Mouse (Mus musculus): ENCODE measurements around the gene Zrsr1. TPM values are rescaled to one million over a fixed set of nuclear protein-coding genes. Genes with fewer than 3 reads are reported as not detected.

Zrsr1 gene
- polyA plus RNA-seq, 1 experiment from 2014 or later = 4.5 TPM

- no peak for TF ChIP-seq CTCF (IDR thresholded peaks at IDR 0.05)
- no peak for TF ChIP-seq EP300 (IDR thresholded peaks at IDR 0.05)
- Histone ChIP-seq H3K9ac (replicated peaks; ENCODE audit: low read depth) (no peak overlapping the region), H3K4me3 (ENCODE audit: low read depth, low read length) (no peak overlapping the region), H3K27ac (ENCODE audit: low read length) (no peak overlapping the region), H3K27me3 (replicated peaks; ENCODE audit: insufficient read depth, low read length) (no peaks in the 10 kb centered on the region), H3K36me3 (ENCODE audit: insufficient read depth, low read length) (no peaks in the 10 kb centered on the region), H3K4me2 (replicated peaks; ENCODE audit: low read depth, low read length) (no peak overlapping the region), H3K9me3 (ENCODE audit: low read length) (no peaks in the 10 kb centered on the region), H3K4me1 (ENCODE audit: insufficient read depth, low read depth, low read length) (no peaks in the 10 kb centered on the region)
- WGBS = 52% methylated on average over 1 of the region's 1 CpGs
- DNase-seq (ENCODE audit: low spot score) (no peak), ATAC-seq (no peak)
These were observed 41.3 kb downstream of the Zrsr1 start for GRCm38 (mm10) chr11:23013096-23013495.

GRCm38 (mm10) chr11:23013580-23014294 lies 41.9 kb downstream of the Zrsr1 start:
- Histone ChIP-seq H3K27ac (ENCODE audit: low read length) (no peak overlapping the region), H3K4me2 (replicated peaks; ENCODE audit: low read depth, low read length) (no peak overlapping the region), H3K9ac (replicated peaks; ENCODE audit: low read depth) (no peak overlapping the region), H3K36me3 (ENCODE audit: insufficient read depth, low read length) (no peaks in the 10 kb centered on the region), H3K27me3 (replicated peaks; ENCODE audit: insufficient read depth, low read length) (no peaks in the 10 kb centered on the region), H3K4me1 (ENCODE audit: insufficient read depth, low read depth, low read length) (no peaks in the 10 kb centered on the region), H3K9me3 (ENCODE audit: low read length) (no peaks in the 10 kb centered on the region), H3K4me3 (ENCODE audit: low read depth, low read length) (no peak overlapping the region)
- WGBS = 86% methylated on average over 4 of the region's 4 CpGs
- no peak for TF ChIP-seq EP300 (IDR thresholded peaks at IDR 0.05)
- peak; percentile 60 for TF ChIP-seq CTCF (IDR thresholded peaks at IDR 0.05)
- ATAC-seq = 0 out of 2 replicates have a peak, but pooled peaks have one; percentile 5
- DNase-seq (ENCODE audit: low spot score) = no peak

GRCm38 (mm10) chr11:23014996-23015395 lies 43.2 kb downstream of the Zrsr1 start:
- ATAC-seq (no peak), DNase-seq (ENCODE audit: low spot score) (no peak)
- Histone ChIP-seq H3K4me1 (ENCODE audit: insufficient read depth, low read depth, low read length) (no peaks in the 10 kb centered on the region), H3K4me2 (replicated peaks; ENCODE audit: low read depth, low read length) (no peak overlapping the region), H3K4me3 (ENCODE audit: low read depth, low read length) (no peak overlapping the region), H3K9me3 (ENCODE audit: low read length) (no peaks in the 10 kb centered on the region), H3K27ac (ENCODE audit: low read length) (no peak overlapping the region), H3K27me3 (replicated peaks; ENCODE audit: insufficient read depth, low read length) (no peaks in the 10 kb centered on the region), H3K9ac (replicated peaks; ENCODE audit: low read depth) (no peak overlapping the region), H3K36me3 (ENCODE audit: insufficient read depth, low read length) (no peaks in the 10 kb centered on the region)
- 73% methylated on average over 6 of the region's 6 CpGs for WGBS
- no peak for TF ChIP-seq CTCF (IDR thresholded peaks at IDR 0.05)
- TF ChIP-seq EP300 (IDR thresholded peaks at IDR 0.05) = no peak

- DNase-seq (ENCODE audit: low spot score) (no peak), ATAC-seq (no peak)
- Histone ChIP-seq H3K4me3 (ENCODE audit: low read depth, low read length) (no peak overlapping the region), H3K4me1 (ENCODE audit: insufficient read depth, low read depth, low read length) (no peaks in the 10 kb centered on the region), H3K36me3 (ENCODE audit: insufficient read depth, low read length) (no peaks in the 10 kb centered on the region), H3K9me3 (ENCODE audit: low read length) (no peaks in the 10 kb centered on the region), H3K27me3 (replicated peaks; ENCODE audit: insufficient read depth, low read length) (no peaks in the 10 kb centered on the region), H3K4me2 (replicated peaks; ENCODE audit: low read depth, low read length) (no peak overlapping the region), H3K9ac (replicated peaks; ENCODE audit: low read depth) (no peak overlapping the region), H3K27ac (ENCODE audit: low read length) (no peak overlapping the region)
- WGBS = 83% methylated on average over 4 of the region's 4 CpGs
- TF ChIP-seq EP300 (IDR thresholded peaks at IDR 0.05) (no peak), CTCF (IDR thresholded peaks at IDR 0.05) (no peak)
These were observed 46.1 kb downstream of the Zrsr1 start for GRCm38 (mm10) chr11:23017943-23018342.

- WGBS = 67% methylated on average over 24 of the region's 24 CpGs
- no peaks in the 10 kb centered on the region for H3K4me1 ChIP-seq (ENCODE audit: insufficient read depth, low read depth, low read length)
- H3K36me3 ChIP-seq (ENCODE audit: insufficient read depth, low read length) = no peaks in the 10 kb centered on the region
- no peaks in the 10 kb centered on the region for H3K27me3 ChIP-seq (replicated peaks; ENCODE audit: insufficient read depth, low read length)
- no peak for ATAC-seq
- H3K4me2 ChIP-seq (replicated peaks; ENCODE audit: low read depth, low read length) = no peak overlapping the region
- no peak for TF ChIP-seq EP300 (IDR thresholded peaks at IDR 0.05)
- TF ChIP-seq CTCF (IDR thresholded peaks at IDR 0.05) = no peak
- no peak overlapping the region for H3K4me3 ChIP-seq (ENCODE audit: low read depth, low read length)
- no peak overlapping the region for H3K9ac ChIP-seq (replicated peaks; ENCODE audit: low read depth)
- DNase-seq (ENCODE audit: low spot score) = no peak
- H3K27ac ChIP-seq (ENCODE audit: low read length) = no peak overlapping the region
- no peaks in the 10 kb centered on the region for H3K9me3 ChIP-seq (ENCODE audit: low read length)
These were observed 48.4 kb downstream of the Zrsr1 start for GRCm38 (mm10) chr11:23020116-23020770.

- H3K4me2 ChIP-seq (replicated peaks; ENCODE audit: low read depth, low read length) = no peak overlapping the region
- TF ChIP-seq CTCF (IDR thresholded peaks at IDR 0.05) = no peak
- TF ChIP-seq EP300 (IDR thresholded peaks at IDR 0.05) = no peak
- no peak for ATAC-seq
These were observed 49.0 kb downstream of the Zrsr1 start for GRCm38 (mm10) chr11:23020841-23021240.

More at GRCm38 (mm10) chr11:23020841-23021240, 49.0 kb downstream of the Zrsr1 start:
- WGBS = 92% methylated on average over 14 of the region's 14 CpGs
- Histone ChIP-seq H3K36me3 (ENCODE audit: insufficient read depth, low read length) (no peaks in the 10 kb centered on the region), H3K9me3 (ENCODE audit: low read length) (no peaks in the 10 kb centered on the region), H3K27ac (ENCODE audit: low read length) (no peak overlapping the region), H3K27me3 (replicated peaks; ENCODE audit: insufficient read depth, low read length) (no peaks in the 10 kb centered on the region), H3K9ac (replicated peaks; ENCODE audit: low read depth) (no peak overlapping the region), H3K4me1 (ENCODE audit: insufficient read depth, low read depth, low read length) (no peaks in the 10 kb centered on the region), H3K4me3 (ENCODE audit: low read depth, low read length) (no peak overlapping the region)
- DNase-seq (ENCODE audit: low spot score) = no peak

All from lung, postnatal 0 days (tissue).